Mouse (Mus musculus) cerebellum, adult 9-11 months (tissue): ENCODE measurements around the gene Khnyn.

Source experiments
- DNase-seq: peaks from one replicate; pipeline ENCODE4 v3.0.0; 2022

The Khnyn gene

GRCm38 (mm10) chr14:55873714-55874683, 10.7 kb upstream of the Khnyn start:
- DNase-seq: peak; percentile 93

- DNase-seq: peak; percentile 82
These were observed 7.1 kb upstream of the Khnyn start for GRCm38 (mm10) chr14:55877469-55878315.

GRCm38 (mm10) chr14:55878316-55878940, 6.3 kb upstream of the Khnyn start:
- DNase-seq: peak; percentile 60

GRCm38 (mm10) chr14:55879623-55880022, 5.1 kb upstream of the Khnyn start:
- peak; percentile 78 for DNase-seq

GRCm38 (mm10) chr14:55880982-55881381, 3.8 kb upstream of the Khnyn start:
- DNase-seq: peak; percentile 56

- DNase-seq: peak; percentile 99
These were observed 2.5 kb upstream of the Khnyn start for GRCm38 (mm10) chr14:55882171-55882641.

- peak; percentile 85 for DNase-seq
These were observed 1.5 kb upstream of the Khnyn start for GRCm38 (mm10) chr14:55883149-55883661.

GRCm38 (mm10) chr14:55883663-55884062, 1.1 kb upstream of the Khnyn start:
- DNase-seq: no peak

- DNase-seq: peak; percentile 100
These were observed 581 bp upstream of the Khnyn start, which contains the start of gene Cbln3 for GRCm38 (mm10) chr14:55884166-55884565. Cbln3 (minus strand) TSS chr14:55884392.

- peak; percentile 85 for DNase-seq
These were observed 505 bp downstream of the Khnyn start for GRCm38 (mm10) chr14:55885114-55885790.

- DNase-seq: no peak
These were observed 1.1 kb downstream of the Khnyn start for GRCm38 (mm10) chr14:55885791-55886271.

- peak; percentile 60 for DNase-seq
These were observed 2.0 kb downstream of the Khnyn start for GRCm38 (mm10) chr14:55886571-55887382.

GRCm38 (mm10) chr14:55897671-55898070, 12.9 kb downstream of the Khnyn start:
- peak; percentile 52 for DNase-seq

GRCm38 (mm10) chr14:55898947-55899346, 14.2 kb downstream of the Khnyn start:
- DNase-seq: peak; percentile 58

- peak; percentile 96 for DNase-seq
These were observed 15.1 kb downstream of the Khnyn start, which contains the start of gene Sdr39u1 for GRCm38 (mm10) chr14:55899701-55900413. Sdr39u1 (minus strand) TSS chr14:55900293.

- no peak for DNase-seq
These were observed 15.6 kb downstream of the Khnyn start for GRCm38 (mm10) chr14:55900414-55900755.

- no peak for DNase-seq
These were observed 20.8 kb downstream of the Khnyn start for GRCm38 (mm10) chr14:55905518-55905917.

- DNase-seq: no peak
These were observed 28.7 kb downstream of the Khnyn start for GRCm38 (mm10) chr14:55913406-55913805.

GRCm38 (mm10) chr14:55918240-55919082, 33.7 kb downstream of the Khnyn start:
- DNase-seq: peak; percentile 77
